Mouse (Mus musculus) Patski (cell line): ENCODE measurements around the gene Gm20814. TPM values are rescaled to one million over a fixed set of nuclear protein-coding genes. Genes with fewer than 3 reads are reported as not detected.
"Not testable (repeated sequence)": the region's sequence is repeated elsewhere in the genome, so short reads cannot be mapped to it uniquely, and the experiment has no call there.

Experiments used
- ATAC-seq: fragments of 100-300 bp; one replicate; pipeline ENCODE4 v1.8.0; 2021
- CTCF ChIA-PET: fragments of 350-600 bp; sonication (Branson Sonifier 250); formaldehyde crosslinking; loops from one replicate; lab custom pipeline; 2022; ENCODE audit warnings: inconsistent platforms; lab: Charles Lee
- POLR2A ChIA-PET: fragments of 350-600 bp; sonication (Branson Sonifier 250); formaldehyde crosslinking; loops from one replicate; lab custom pipeline; 2022; ENCODE audit warnings: antibody characterized with exemption, inconsistent platforms; lab: Charles Lee
- DNase-seq: peaks from one replicate; pipeline ENCODE4 v3.0.0-alpha.2; 2011; ENCODE audit warnings: low read depth, low spot score
- H3K27me3 ChIP-seq: fragments of 371-371 bp; one replicate; pipeline ENCODE4 v1.5.1; 2021
- in situ Hi-C: fragments of 300-500 bp; cut with MboI; formaldehyde crosslinking; loops from 3 replicates; pipeline ENCODE4 v1.11.1; 2018; ENCODE audit warnings: low pct_unique_long_range_greater_than_20kb, mixed read lengths
- polyA plus RNA-seq: library from polyadenylated mRNA; unstranded; gene quantifications from one replicate; pipeline ENCODE4 v1.2.3, GENCODE M21; 2021

The Gm20814 gene
- polyA plus RNA-seq, result not detected

DNA sequence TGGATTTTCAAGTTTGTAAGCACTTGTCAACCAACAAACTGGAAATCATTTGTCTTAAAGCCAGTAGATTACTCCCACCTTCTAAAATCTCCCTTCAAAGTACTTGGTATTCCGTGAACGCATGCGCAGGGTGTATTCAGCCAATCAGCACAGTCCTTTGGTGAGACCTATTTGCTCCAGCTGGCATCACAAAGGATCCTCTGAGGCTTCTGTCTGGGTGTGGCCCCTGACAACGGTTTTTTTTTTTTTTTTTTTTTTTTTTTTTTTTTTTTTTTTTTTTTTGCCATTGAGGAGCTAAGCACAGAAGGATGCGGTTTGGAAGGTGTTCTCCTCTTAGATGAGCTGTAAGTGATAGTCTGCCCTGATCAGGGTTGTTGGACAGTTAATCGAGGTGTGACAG lies at the start of gene Gm20814:
Gm20814 (plus strand) TSS at position 301 of the 400 bp plus-strand sequence.
- H3K27me3 ChIP-seq, result not testable (repeated sequence)

More for the DNA sequence above, at the start of gene Gm20814:
- ATAC-seq, CTCF ChIA-PET, POLR2A ChIA-PET, DNase-seq, in situ Hi-C loops: not testable (repeated sequence)
